Comparison of ENCODE assay signal across 28 mouse cellular contexts in genomic region chr9:107335046-107335445, GRCm38 (mm10). TPM values are rescaled to one million over a fixed set of nuclear protein-coding genes. Genes with fewer than 3 reads are reported as not detected.
DNase-seq lines count a peak whose midpoint lies in the region; ATAC-seq and TF ChIP-seq lines count a peak whose summit lies in the region.
"Had no signal": no experiment of that assay in that cellular context is flagged by ENCODE, and none has a peak within 500 bp of the region (broad histone marks: within the 10 kb centered on the region; RNA-seq: fewer than 3 reads in every experiment).

No protein-coding gene starts in this region.

- H3K9me3 ChIP-seq in hindbrain, postnatal 0 days (ENCODE audit: low read length) = no peaks in the 10 kb centered on the region
- H3K9me3 ChIP-seq in hindbrain, embryonic 14.5 days (ENCODE audit: control insufficient read depth, low read length) = no peaks in the 10 kb centered on the region
- H3K9me3 ChIP-seq in liver, postnatal 0 days (ENCODE audit: low read length) = no peaks in the 10 kb centered on the region
- H3K9me3 ChIP-seq in liver, embryonic 11.5 days (ENCODE audit: control insufficient read depth, low read length) = no peaks in the 10 kb centered on the region
- no peaks in the 10 kb centered on the region for H3K9me3 ChIP-seq in MEL (replicated peaks; ENCODE audit: insufficient read depth, low read length)
- H3K9me3 ChIP-seq: embryonic facial prominence, embryonic 12.5 days; forebrain, embryonic 15.5 days; G1E; hindbrain, embryonic 10.5 days; limb, embryonic 12.5 days; megakaryocyte, embryonic 14.5 days; midbrain, embryonic 12.5 days; neural tube, embryonic 15.5 days; stomach, embryonic 15.5 days had no signal

- no peak for ATAC-seq in hindbrain, postnatal 0 days
- no peak for ATAC-seq in hindbrain, embryonic 14.5 days (ENCODE audit: low FRiP score)
- no peak for ATAC-seq in liver, postnatal 0 days
- no peak for ATAC-seq in liver, embryonic 11.5 days (replicated peaks; ENCODE audit: low FRiP score)
- ATAC-seq: forebrain, embryonic 15.5 days; hindbrain, embryonic 16.5 days; Patski had no signal

- TF ChIP-seq RAD21 in MEL (IDR thresholded peaks at IDR 0.05; ENCODE audit: low read depth, low read length) = no peak

- no peak for DNase-seq in hindbrain, postnatal 0 days (ENCODE audit: low spot score)
- no peak for DNase-seq in hindbrain, embryonic 14.5 days (ENCODE audit: low spot score)
- DNase-seq in liver, postnatal 0 days = no peak
- DNase-seq in liver, embryonic 11.5 days (ENCODE audit: low spot score) = no peak
- DNase-seq in MEL (ENCODE audit: low read depth, low spot score) = peak; percentile 44
- peak; percentile 24 for DNase-seq in splenic B cell, adult 2 months (ENCODE audit: low read depth, low spot score)
- DNase-seq in adrenal gland, adult 18-20 months (ENCODE audit: low spot score in 2 of 2) = no peak
- DNase-seq: adrenal gland, postnatal 25 days; embryo, embryonic 11 days; heart, postnatal 14 days; kidney, adult 11 months; kidney, postnatal 36 days; layer of hippocampus, postnatal 36 days; lung, postnatal 4 days; retina, postnatal 1 day; right cerebral cortex, postnatal 14 days had no signal

- no peak overlapping the region for H3K27ac ChIP-seq in hindbrain, postnatal 0 days
- no peak overlapping the region for H3K27ac ChIP-seq in hindbrain, embryonic 14.5 days
- H3K27ac ChIP-seq in liver, postnatal 0 days (ENCODE audit: low read depth) = no peak overlapping the region
- H3K27ac ChIP-seq in liver, embryonic 11.5 days (ENCODE audit: low read depth, low read length) = no peak overlapping the region
- H3K27ac ChIP-seq in MEL (ENCODE audit: control insufficient read depth, low read depth, low read length) = no peak overlapping the region
- H3K27ac ChIP-seq: embryonic facial prominence, embryonic 12.5 days; forebrain, embryonic 15.5 days; hindbrain, embryonic 10.5 days; limb, embryonic 12.5 days; midbrain, embryonic 12.5 days; neural tube, embryonic 15.5 days; stomach, embryonic 15.5 days had no signal

- no peak for TF ChIP-seq EP300 in liver, postnatal 0 days (IDR thresholded peaks at IDR 0.05; ENCODE audit: low read depth)
- no peak for TF ChIP-seq EP300 in MEL (IDR thresholded peaks at IDR 0.05; ENCODE audit: low read depth in 1 of 2, low read length in 2 of 2)

- 89% methylated on average over 5 of the region's 5 CpGs for WGBS in hindbrain, postnatal 0 days
- 91% methylated on average over 5 of the region's 5 CpGs for WGBS in hindbrain, embryonic 14.5 days
- 81% methylated on average over 5 of the region's 5 CpGs for WGBS in liver, postnatal 0 days (ENCODE audit: insufficient replicate concordance)
- WGBS in liver, embryonic 11.5 days = 84% methylated on average over 5 of the region's 5 CpGs

- no peak overlapping the region for H3K4me3 ChIP-seq in hindbrain, postnatal 0 days (ENCODE audit: low read length)
- no peak overlapping the region for H3K4me3 ChIP-seq in hindbrain, embryonic 14.5 days (replicated peaks; ENCODE audit: low read length)
- no peak overlapping the region for H3K4me3 ChIP-seq in liver, postnatal 0 days (ENCODE audit: low read depth, low read length)
- H3K4me3 ChIP-seq in liver, embryonic 11.5 days (ENCODE audit: low read depth, low read length) = no peak overlapping the region
- no peak overlapping the region for H3K4me3 ChIP-seq in MEL (ENCODE audit: control insufficient read depth in 1 of 2, insufficient read depth in 1 of 2, low read depth in 2 of 2, low read length in 2 of 2)
- H3K4me3 ChIP-seq: embryonic facial prominence, embryonic 12.5 days; forebrain, embryonic 15.5 days; hindbrain, embryonic 10.5 days; limb, embryonic 12.5 days; midbrain, embryonic 12.5 days; neural tube, embryonic 15.5 days; stomach, embryonic 15.5 days had no signal

- H3K79me2 ChIP-seq in MEL (ENCODE audit: control insufficient read depth, insufficient read depth, low read length, poor library complexity) = peaks cover 4% of the 10 kb centered on the region; the same call in 1 of the 2 replicates

- no peak for TF ChIP-seq POLR2A in MEL (IDR thresholded peaks at IDR 0.05; ENCODE audit: control insufficient read depth in 1 of 2, insufficient read depth in 1 of 2, low read depth in 1 of 2, low read length in 2 of 2, poor library complexity in 1 of 2)

- H3K36me3 ChIP-seq in hindbrain, postnatal 0 days (ENCODE audit: insufficient read depth, low read length) = no peaks in the 10 kb centered on the region
- peaks cover 9% of the 10 kb centered on the region; the same call in 1 of the 2 replicates for H3K36me3 ChIP-seq in hindbrain, embryonic 14.5 days (replicated peaks; ENCODE audit: control insufficient read depth, insufficient read depth)
- no peaks in the 10 kb centered on the region for H3K36me3 ChIP-seq in liver, postnatal 0 days (replicated peaks; ENCODE audit: insufficient read depth, low read length)
- H3K36me3 ChIP-seq in liver, embryonic 11.5 days (ENCODE audit: control insufficient read depth, insufficient read depth, low read length) = no peaks in the 10 kb centered on the region
- peaks cover 0 to 9% of the 10 kb centered on the region in 2 experiments; a peak in 2 of 4 replicates for H3K36me3 ChIP-seq in MEL (ENCODE audit: control insufficient read depth in 1 of 2, insufficient read depth in 2 of 2, low read length in 2 of 2)
- H3K36me3 ChIP-seq in splenic B cell, adult 2 months (ENCODE audit: control insufficient read depth, insufficient read depth, low read length, poor library complexity, severe bottlenecking) = no peaks in the 10 kb centered on the region
- H3K36me3 ChIP-seq: stomach, embryonic 15.5 days had no signal

- H3K4me1 ChIP-seq in hindbrain, postnatal 0 days (ENCODE audit: insufficient read depth, low read length) = peaks cover 7% of the 10 kb centered on the region; the same call in 1 of the 2 replicates
- peaks cover 22% of the 10 kb centered on the region for H3K4me1 ChIP-seq in hindbrain, embryonic 14.5 days (replicated peaks; ENCODE audit: control insufficient read depth, insufficient read depth, low read length)
- H3K4me1 ChIP-seq in liver, postnatal 0 days (ENCODE audit: insufficient read depth) = peaks cover 9% of the 10 kb centered on the region; the same call in 1 of the 2 replicates
- H3K4me1 ChIP-seq in liver, embryonic 11.5 days (replicated peaks; ENCODE audit: control insufficient read depth, insufficient read depth, low read length) = peaks cover 8% of the 10 kb centered on the region
- H3K4me1 ChIP-seq in MEL (ENCODE audit: control insufficient read depth in 1 of 2, insufficient read depth in 2 of 2, low read length in 2 of 2) = peaks cover 0 to 17% of the 10 kb centered on the region in 2 experiments; a peak in 2 of 4 replicates

- H3K9ac ChIP-seq in hindbrain, postnatal 0 days (replicated peaks; ENCODE audit: low read length) = no peak overlapping the region
- no peak overlapping the region for H3K9ac ChIP-seq in hindbrain, embryonic 14.5 days
- no peak overlapping the region; the same call in 1 of the 2 replicates for H3K9ac ChIP-seq in liver, postnatal 0 days (replicated peaks)
- no peak overlapping the region for H3K9ac ChIP-seq in liver, embryonic 11.5 days (ENCODE audit: low read depth, low read length)
- H3K9ac ChIP-seq in MEL (ENCODE audit: control insufficient read depth, low read depth, low read length, poor library complexity, severe bottlenecking) = no peak overlapping the region
- H3K9ac ChIP-seq: embryonic facial prominence, embryonic 12.5 days; forebrain, embryonic 15.5 days; limb, embryonic 12.5 days; midbrain, embryonic 12.5 days; neural tube, embryonic 15.5 days; stomach, embryonic 15.5 days had no signal

- H3K4me2 ChIP-seq in hindbrain, postnatal 0 days (ENCODE audit: low read depth, low read length) = no peak overlapping the region
- H3K4me2 ChIP-seq in hindbrain, embryonic 14.5 days (replicated peaks) = no peak overlapping the region
- H3K4me2 ChIP-seq in liver, postnatal 0 days (ENCODE audit: low read depth, low read length) = no peak overlapping the region
- no peak overlapping the region for H3K4me2 ChIP-seq in liver, embryonic 11.5 days
- H3K4me2 ChIP-seq: embryonic facial prominence, embryonic 12.5 days; forebrain, embryonic 15.5 days; limb, embryonic 12.5 days; midbrain, embryonic 12.5 days; neural tube, embryonic 15.5 days; stomach, embryonic 15.5 days had no signal

- no peaks in the 10 kb centered on the region for H3K27me3 ChIP-seq in hindbrain, postnatal 0 days (ENCODE audit: insufficient read depth, low read length)
- no peaks in the 10 kb centered on the region for H3K27me3 ChIP-seq in hindbrain, embryonic 14.5 days (ENCODE audit: control insufficient read depth, insufficient read depth, low read length)
- no peaks in the 10 kb centered on the region for H3K27me3 ChIP-seq in liver, postnatal 0 days (ENCODE audit: insufficient read depth, low read length)
- no peaks in the 10 kb centered on the region for H3K27me3 ChIP-seq in liver, embryonic 11.5 days (replicated peaks; ENCODE audit: control insufficient read depth, insufficient read depth, low read length)
- H3K27me3 ChIP-seq in MEL (ENCODE audit: control insufficient read depth in 1 of 2, insufficient read depth in 2 of 2, low read length in 2 of 2) = no peaks in the 10 kb centered on the region
- H3K27me3 ChIP-seq in splenic B cell, adult 2 months (ENCODE audit: control insufficient read depth, insufficient read depth, low read length, poor library complexity, severe bottlenecking) = no peaks in the 10 kb centered on the region
- H3K27me3 ChIP-seq: embryonic facial prominence, embryonic 12.5 days; forebrain, embryonic 15.5 days; limb, embryonic 12.5 days; megakaryocyte, embryonic 14.5 days; midbrain, embryonic 12.5 days; neural tube, embryonic 15.5 days; Patski; stomach, embryonic 15.5 days had no signal

- TF ChIP-seq CTCF in hindbrain, postnatal 0 days (IDR thresholded peaks at IDR 0.05; ENCODE audit: low read depth) = peak; percentile 39
- 0 out of 2 replicates have a peak, but pooled peaks have one; percentile 15 for TF ChIP-seq CTCF in liver, postnatal 0 days (IDR thresholded peaks at IDR 0.05; ENCODE audit: low read depth)
- TF ChIP-seq CTCF in MEL (IDR thresholded peaks at IDR 0.05 in 2 of 3, conservative IDR thresholded peaks at IDR 0.05 in 1 of 3; ENCODE audit: control insufficient read depth in 1 of 3, insufficient read depth in 1 of 3, low read depth in 2 of 3, low read length in 3 of 3, poor library complexity in 1 of 3, severe bottlenecking in 1 of 3) = peak in 2 of 3 experiments; percentile 22 to 27; a peak in 2 of 6 replicates

RNA-seq across cellular contexts. Expression of gene Hemk1, which starts 3.1 kb away (rescaled TPM):
- total RNA-seq in hindbrain, postnatal 0 days (2014; rRNA removed) = 14.8 and 18.1 TPM in 2 replicates
- 13.6 and 16.4 TPM in 2 replicates for polyA plus RNA-seq in hindbrain, postnatal 0 days (2015; fragmentation: Nextera tagmentation; extraction: Ambion mirVana)
- 16.7 and 19.1 TPM in 2 replicates for polyA plus RNA-seq in hindbrain, embryonic 14.5 days (2014; fragmentation: Nextera tagmentation; extraction: Ambion mirVana)
- 2.5 and 3.2 TPM in 2 replicates for polyA plus RNA-seq in liver, postnatal 0 days (2015; fragmentation: Nextera tagmentation; extraction: Ambion mirVana)
- polyA plus RNA-seq in liver, embryonic 11.5 days (2014; fragmentation: Nextera tagmentation; extraction: Ambion mirVana) = 8.2 and 8.7 TPM in 2 replicates
- total RNA-seq in MEL (2012; rRNA removed) = 7.5 TPM in 2 replicates
- polyA plus RNA-seq in MEL (2012; ENCODE audit: insufficient read depth in 1 of 2, insufficient read length in 2 of 2, low read depth in 1 of 2, low replicate concordance in 2 of 2, missing spikeins in 1 of 2) = 10 to 100 TPM in 1 of 2 experiments, not detected in 1; 11.8 TPM
- 10 to 100 TPM; 12.9 to 17.4 TPM for total RNA-seq in adrenal gland, adult 18-20 months (2021)

RNA-seq across cellular contexts. Expression of gene 6430571L13Rik, which starts 5.4 kb away (rescaled TPM):
- total RNA-seq in hindbrain, postnatal 0 days (2014; rRNA removed) = 12.5 and 27.7 TPM in 2 replicates
- polyA plus RNA-seq in hindbrain, postnatal 0 days (2015; fragmentation: Nextera tagmentation; extraction: Ambion mirVana) = 10.9 and 11.2 TPM in 2 replicates
- 5.4 and 5.6 TPM in 2 replicates for polyA plus RNA-seq in hindbrain, embryonic 14.5 days (2014; fragmentation: Nextera tagmentation; extraction: Ambion mirVana)
- 0.14 and 0.22 TPM in 2 replicates for polyA plus RNA-seq in liver, postnatal 0 days (2015; fragmentation: Nextera tagmentation; extraction: Ambion mirVana)
- polyA plus RNA-seq in liver, embryonic 11.5 days (2014; fragmentation: Nextera tagmentation; extraction: Ambion mirVana) = 0.05 and 0.10 TPM in 2 replicates
- total RNA-seq in MEL (2012; rRNA removed) = 0.35 and 0.36 TPM in 2 replicates
- polyA plus RNA-seq in MEL (2012; ENCODE audit: insufficient read depth in 1 of 2, insufficient read length in 2 of 2, low read depth in 1 of 2, low replicate concordance in 2 of 2, missing spikeins in 1 of 2) = under 1 TPM in 1 of 2 experiments, not detected in 1; 0.35 TPM
- total RNA-seq in adrenal gland, adult 18-20 months (2021) = 1 to 10 TPM in 1 of 2 experiments, under 1 TPM in 1; 0.30 to 1.3 TPM
- total RNA-seq: monocyte, adult 5-6 weeks had no signal

RNA-seq across cellular contexts. Expression of gene Cish, which starts 39.2 kb away (rescaled TPM):
- total RNA-seq in hindbrain, postnatal 0 days (2014; rRNA removed) = 2.8 and 5.3 TPM in 2 replicates
- polyA plus RNA-seq in hindbrain, postnatal 0 days (2015; fragmentation: Nextera tagmentation; extraction: Ambion mirVana) = 8.6 and 8.8 TPM in 2 replicates
- polyA plus RNA-seq in hindbrain, embryonic 14.5 days (2014; fragmentation: Nextera tagmentation; extraction: Ambion mirVana) = 6.0 and 6.7 TPM in 2 replicates
- 17.1 and 21.9 TPM in 2 replicates for polyA plus RNA-seq in liver, postnatal 0 days (2015; fragmentation: Nextera tagmentation; extraction: Ambion mirVana)
- polyA plus RNA-seq in liver, embryonic 11.5 days (2014; fragmentation: Nextera tagmentation; extraction: Ambion mirVana) = 6.1 and 9.9 TPM in 2 replicates
- total RNA-seq in MEL (2012; rRNA removed) = 5.1 and 10.0 TPM in 2 replicates
- 10 to 100 TPM in 1 of 2 experiments, not detected in 1; 24.5 TPM for polyA plus RNA-seq in MEL (2012; ENCODE audit: insufficient read depth in 1 of 2, insufficient read length in 2 of 2, low read depth in 1 of 2, low replicate concordance in 2 of 2, missing spikeins in 1 of 2)
- 1 to 10 TPM; 7.9 to 9.9 TPM for total RNA-seq in adrenal gland, adult 18-20 months (2021)

RNA-seq across cellular contexts. Expression of gene Mapkapk3, which starts 45.4 kb away (rescaled TPM):
- 3.5 and 3.8 TPM in 2 replicates for total RNA-seq in hindbrain, postnatal 0 days (2014; rRNA removed)
- 2.6 and 3.0 TPM in 2 replicates for polyA plus RNA-seq in hindbrain, postnatal 0 days (2015; fragmentation: Nextera tagmentation; extraction: Ambion mirVana)
- 1.9 and 2.3 TPM in 2 replicates for polyA plus RNA-seq in hindbrain, embryonic 14.5 days (2014; fragmentation: Nextera tagmentation; extraction: Ambion mirVana)
- polyA plus RNA-seq in liver, postnatal 0 days (2015; fragmentation: Nextera tagmentation; extraction: Ambion mirVana) = 7.8 and 8.3 TPM in 2 replicates
- polyA plus RNA-seq in liver, embryonic 11.5 days (2014; fragmentation: Nextera tagmentation; extraction: Ambion mirVana) = 17.1 and 19.2 TPM in 2 replicates
- total RNA-seq in MEL (2012; rRNA removed) = 36.0 and 49.9 TPM in 2 replicates
- polyA plus RNA-seq in MEL (2012; ENCODE audit: insufficient read depth in 1 of 2, insufficient read length in 2 of 2, low read depth in 1 of 2, low replicate concordance in 2 of 2, missing spikeins in 1 of 2) = 10 to 100 TPM in 1 of 2 experiments, not detected in 1; 42.3 TPM
- total RNA-seq in adrenal gland, adult 18-20 months (2021) = 10 to 100 TPM; 42.8 to 55.6 TPM

Comparison
In these comparisons a context has a peak if more than half of its experiments do, and no peak if none do; other contexts are left out.
1. DNase-seq: peak in MEL (single experiment) and splenic B cell, adult 2 months (single experiment); none in hindbrain, postnatal 0 days (single experiment), hindbrain, embryonic 14.5 days (single experiment), liver, postnatal 0 days (single experiment), liver, embryonic 11.5 days (single experiment) and adrenal gland, adult 18-20 months (0 of 2).
2. Peak in every context shown above with its lines, with median percentiles within 50 percentile points of each other: CTCF ChIP-seq.